Mouse (Mus musculus): ENCODE measurements around the gene Ube2t.

DNA sequence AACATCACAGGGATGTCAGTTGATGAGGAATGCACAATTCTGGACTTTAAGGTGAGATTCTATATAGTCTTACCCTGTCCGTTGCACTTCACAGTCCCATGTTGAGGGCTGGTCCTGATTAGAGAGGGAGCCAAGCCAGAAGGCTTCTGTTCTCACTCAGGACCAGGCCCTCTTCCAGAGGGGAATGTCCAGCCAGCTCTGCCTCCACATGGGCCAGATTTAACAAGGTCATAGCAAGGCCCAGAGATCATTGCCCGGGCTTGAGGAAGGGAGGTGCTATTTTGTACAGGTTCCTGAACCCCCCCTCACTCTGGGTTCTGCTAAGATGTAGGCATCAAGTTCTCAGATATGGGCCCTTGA, 55.3 kb downstream of the Ube2t start:
- TF ChIP-seq CTCF (IDR thresholded peaks at IDR 0.05; ENCODE audit: low read depth, low read length) (no peak), TAL1 (conservative IDR thresholded peaks at IDR 0.05; ENCODE audit: low read depth, low read length) (no peak), GATA1 (IDR thresholded peaks at IDR 0.05; ENCODE audit: borderline replicate concordance, low read length) (no peak), POLR2AphosphoS5 (IDR thresholded peaks at IDR 0.05; ENCODE audit: insufficient replicate concordance, low read depth, low read length) (no peak)
